Mouse (Mus musculus) heart, embryonic 13.5 days (tissue): ENCODE results near the gene Med16. TPM values are rescaled to one million over a fixed set of nuclear protein-coding genes. Genes with fewer than 3 reads are reported as not detected.

ENCODE experiments used
- ATAC-seq: fragments of 200-750 bp; cut with Nextera tagmentation; 2 replicates; pipeline ENCODE4 v1.8.0; 2017; ENCODE audit warnings: moderate TSS enrichment; ENCODE audit not compliant: insufficient number of reproducible peaks, low FRiP score, low TSS enrichment; ENCODE audit errors: extremely low read depth
- H3K27ac ChIP-seq: fragments of 300-500 bp; sonication (generic); replicated peaks from 2 replicates; pipeline ENCODE4 v1.5.1; 2015; ENCODE audit warnings: moderate library complexity, mild to moderate bottlenecking, inconsistent platforms
- H3K27me3 ChIP-seq: fragments of 300-500 bp; sonication (generic); replicated peaks from 2 replicates; pipeline ENCODE4 v1.6.1; 2015; ENCODE audit warnings: mild to moderate bottlenecking, inconsistent platforms
- H3K36me3 ChIP-seq: fragments of 300-500 bp; sonication (generic); 2 replicates; pipeline ENCODE4 v1.6.1; 2015; ENCODE audit warnings: mild to moderate bottlenecking, inconsistent platforms
- H3K4me1 ChIP-seq: fragments of 300-500 bp; sonication (generic); 2 replicates; pipeline ENCODE4 v1.6.1; 2015; ENCODE audit warnings: inconsistent platforms
- H3K4me2 ChIP-seq: fragments of 300-500 bp; sonication (generic); 2 replicates; pipeline ENCODE4 v1.6.1; 2015; ENCODE audit warnings: inconsistent platforms, mild to moderate bottlenecking, moderate library complexity
- H3K4me3 ChIP-seq: fragments of 300-500 bp; sonication (generic); 2 replicates; pipeline ENCODE4 v1.5.1; 2015; ENCODE audit warnings: moderate library complexity, mild to moderate bottlenecking, inconsistent platforms
- H3K9ac ChIP-seq: fragments of 300-500 bp; sonication (generic); 2 replicates; pipeline ENCODE4 v1.6.1; 2015; ENCODE audit warnings: inconsistent platforms, mild to moderate bottlenecking, moderate library complexity
- H3K9me3 ChIP-seq: fragments of 300-500 bp; sonication (generic); 2 replicates; pipeline ENCODE4 v1.6.1; 2016; ENCODE audit warnings: inconsistent platforms
- WGBS: fragments of 180-500 bp; shearing (Covaris S2); methylation state at CpG from one replicate; pipeline ENCODE4 v1.1.7; 2015; ENCODE audit warnings: mixed read lengths; 5-methylcytosine and 5-hydroxymethylcytosine counted together
- polyA plus RNA-seq: library from polyadenylated mRNA; unstranded; fragments of >200 nt; fragmentation: Nextera tagmentation; extraction: Ambion mirVana; gene quantifications from 2 replicates; pipeline ENCODE4 v1.2.1, GENCODE M21; 2015

The Med16 gene
- polyA plus RNA-seq, 1 experiment from 2014 or later = 42.1 TPM

- 49% methylated on average over 10 of the region's 10 CpGs for WGBS
- no peak overlapping the region for H3K4me2 ChIP-seq
- H3K4me1 ChIP-seq = peaks cover 21% of the 10 kb centered on the region
- H3K27ac ChIP-seq = peak overlapping the region; percentile 10; the same call in 1 of the 2 replicates
- H3K27me3 ChIP-seq = no peaks in the 10 kb centered on the region
- H3K36me3 ChIP-seq = peaks cover 65% of the 10 kb centered on the region
- H3K9ac ChIP-seq = peak overlapping the region; percentile 38; the same call in 1 of the 2 replicates
- H3K9me3 ChIP-seq = no peaks in the 10 kb centered on the region
- ATAC-seq = no peak
- H3K4me3 ChIP-seq = no peak overlapping the region
These were observed 44.2 kb downstream of the Med16 start for GRCm38 (mm10) chr10:79864351-79865188.

DNA sequence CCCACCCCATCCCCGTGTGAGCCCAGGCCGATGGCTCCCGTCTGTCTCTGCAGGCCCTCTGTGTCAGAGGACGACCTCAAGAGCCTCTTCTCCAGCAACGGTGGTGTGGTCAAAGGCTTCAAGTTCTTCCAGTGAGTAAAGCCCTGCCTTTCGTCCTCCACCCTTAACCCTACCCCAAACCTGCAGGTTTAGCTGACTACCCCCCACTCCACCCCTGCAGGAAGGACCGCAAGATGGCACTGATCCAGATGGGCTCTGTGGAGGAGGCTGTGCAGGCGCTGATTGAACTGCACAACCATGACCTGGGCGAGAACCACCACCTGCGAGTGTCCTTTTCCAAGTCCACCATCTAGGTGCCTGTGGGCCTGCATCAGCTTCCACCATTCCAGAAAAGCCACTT is 45.8 kb downstream of the Med16 start:
- ATAC-seq = no peak
- peaks cover 38% of the 10 kb centered on the region for H3K4me1 ChIP-seq
- H3K27me3 ChIP-seq = no peaks in the 10 kb centered on the region
- peaks cover 81% of the 10 kb centered on the region for H3K36me3 ChIP-seq
- no peak overlapping the region for H3K27ac ChIP-seq
- H3K4me3 ChIP-seq = no peak overlapping the region
- no peak overlapping the region for H3K4me2 ChIP-seq
- no peak overlapping the region for H3K9ac ChIP-seq
- WGBS = 69% methylated on average over 10 of the region's 10 CpGs
- H3K9me3 ChIP-seq = no peaks in the 10 kb centered on the region

DNA sequence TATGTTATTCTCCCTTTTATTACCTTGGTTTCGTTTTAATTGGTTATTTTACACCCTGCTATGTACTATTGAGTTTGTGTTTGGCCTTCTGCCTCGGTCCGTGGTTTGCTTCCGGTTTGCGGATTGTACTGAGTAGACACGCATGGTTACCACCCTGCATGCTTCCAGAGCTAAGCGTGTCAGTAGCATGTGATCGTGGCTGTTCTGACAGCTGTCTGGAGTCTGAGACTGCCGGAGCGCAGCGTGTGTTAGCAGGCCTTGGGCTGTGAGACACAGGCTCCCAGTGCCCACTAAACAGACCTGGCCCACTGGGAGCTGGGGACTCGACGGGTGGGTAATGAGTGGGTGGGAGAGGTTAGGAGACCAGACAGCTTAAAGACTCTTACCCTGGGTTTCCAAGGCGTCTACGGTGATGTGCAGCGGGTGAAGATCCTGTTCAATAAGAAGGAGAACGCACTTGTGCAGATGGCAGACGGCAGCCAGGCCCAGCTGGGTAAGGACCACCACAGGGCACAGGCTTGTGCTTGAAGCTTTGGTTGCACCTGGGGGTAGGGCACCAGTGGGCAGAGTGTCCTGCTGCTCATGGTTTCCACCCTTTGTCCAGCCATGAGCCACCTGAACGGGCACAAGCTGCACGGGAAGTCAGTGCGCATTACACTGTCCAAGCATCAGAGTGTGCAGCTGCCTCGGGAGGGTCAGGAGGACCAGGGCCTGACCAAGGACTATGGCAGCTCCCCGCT is 46.5 kb downstream of the Med16 start:
- Histone ChIP-seq H3K4me2 (no peak overlapping the region), H3K9me3 (no peaks in the 10 kb centered on the region), H3K36me3 (peaks cover 88% of the 10 kb centered on the region), H3K4me3 (no peak overlapping the region), H3K27ac (no peak overlapping the region), H3K27me3 (no peaks in the 10 kb centered on the region), H3K4me1 (peaks cover 45% of the 10 kb centered on the region), H3K9ac (no peak overlapping the region)
- ATAC-seq = no peak
- 91% methylated on average over 23 of the region's 23 CpGs for WGBS

- Histone ChIP-seq H3K36me3 (peaks cover 95% of the 10 kb centered on the region), H3K9me3 (no peaks in the 10 kb centered on the region), H3K4me3 (no peak overlapping the region), H3K27me3 (no peaks in the 10 kb centered on the region), H3K4me1 (peaks cover 52% of the 10 kb centered on the region), H3K27ac (no peak overlapping the region), H3K9ac (no peak overlapping the region), H3K4me2 (no peak overlapping the region)
- WGBS = 81% methylated on average over 25 of the region's 25 CpGs
- no peak for ATAC-seq
These were observed 47.3 kb downstream of the Med16 start for GRCm38 (mm10) chr10:79861230-79862048.

DNA sequence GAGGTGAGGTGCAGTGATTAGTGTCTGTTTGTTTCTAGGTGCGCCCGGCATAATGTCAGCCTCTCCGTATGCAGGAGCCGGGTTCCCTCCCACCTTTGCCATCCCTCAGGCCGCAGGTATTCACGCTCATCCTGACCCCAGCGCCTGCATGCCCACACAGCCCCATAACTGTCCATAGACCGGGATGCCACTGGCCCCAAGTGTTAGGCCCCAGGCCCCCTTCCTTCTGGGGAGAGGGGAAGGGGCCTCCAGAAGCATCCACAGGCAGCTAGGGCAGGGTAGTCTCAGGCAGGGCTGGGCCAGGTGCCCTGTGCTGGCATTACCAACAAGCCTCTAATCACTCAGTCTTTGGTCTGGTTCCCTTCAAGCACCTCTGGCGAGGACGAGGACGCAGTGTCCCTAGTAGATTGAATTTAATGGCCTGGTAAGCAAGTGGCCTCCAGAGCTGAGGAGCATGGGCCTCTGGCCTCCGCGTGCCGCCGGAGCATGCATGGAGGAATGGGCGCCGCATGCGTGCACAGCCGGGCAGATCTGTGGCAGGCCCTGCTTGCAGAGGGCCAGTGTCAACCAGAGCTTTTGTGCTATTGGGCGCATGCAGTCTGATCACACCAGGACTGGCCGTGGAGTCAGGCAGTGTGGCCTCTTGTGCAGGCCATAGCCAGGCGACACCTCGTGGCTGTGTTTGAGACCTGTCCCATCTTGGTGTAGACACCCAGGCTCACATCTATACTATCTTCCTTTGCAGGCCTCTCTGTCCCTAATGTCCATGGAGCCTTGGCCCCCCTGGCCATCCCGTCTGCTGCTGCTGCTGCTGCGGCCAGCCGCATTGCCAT is 48.4 kb downstream of the Med16 start:
- peaks cover 54% of the 10 kb centered on the region for H3K4me1 ChIP-seq
- no peaks in the 10 kb centered on the region for H3K9me3 ChIP-seq
- no peak overlapping the region for H3K27ac ChIP-seq
- WGBS = 91% methylated on average over 26 of the region's 26 CpGs
- H3K27me3 ChIP-seq = no peaks in the 10 kb centered on the region
- H3K4me2 ChIP-seq = no peak overlapping the region
- peaks cover 90% of the 10 kb centered on the region for H3K36me3 ChIP-seq
- H3K9ac ChIP-seq = 0 out of 2 replicates have a peak overlapping the region, but pooled peaks have one; percentile 6
- no peak overlapping the region for H3K4me3 ChIP-seq
- ATAC-seq = no peak

GRCm38 (mm10) chr10:79859116-79859515 is 49.6 kb downstream of the Med16 start:
- Histone ChIP-seq H3K9ac (0 out of 2 replicates have a peak overlapping the region, but pooled peaks have one; percentile 93), H3K4me3 (no peak overlapping the region), H3K4me2 (peak overlapping the region; percentile 99), H3K36me3 (peaks cover 79% of the 10 kb centered on the region), H3K9me3 (no peaks in the 10 kb centered on the region), H3K27me3 (no peaks in the 10 kb centered on the region), H3K4me1 (peaks cover 48% of the 10 kb centered on the region), H3K27ac (peak overlapping the region; percentile 100)
- ATAC-seq = no peak
- 80% methylated on average over 11 of the region's 11 CpGs for WGBS

DNA sequence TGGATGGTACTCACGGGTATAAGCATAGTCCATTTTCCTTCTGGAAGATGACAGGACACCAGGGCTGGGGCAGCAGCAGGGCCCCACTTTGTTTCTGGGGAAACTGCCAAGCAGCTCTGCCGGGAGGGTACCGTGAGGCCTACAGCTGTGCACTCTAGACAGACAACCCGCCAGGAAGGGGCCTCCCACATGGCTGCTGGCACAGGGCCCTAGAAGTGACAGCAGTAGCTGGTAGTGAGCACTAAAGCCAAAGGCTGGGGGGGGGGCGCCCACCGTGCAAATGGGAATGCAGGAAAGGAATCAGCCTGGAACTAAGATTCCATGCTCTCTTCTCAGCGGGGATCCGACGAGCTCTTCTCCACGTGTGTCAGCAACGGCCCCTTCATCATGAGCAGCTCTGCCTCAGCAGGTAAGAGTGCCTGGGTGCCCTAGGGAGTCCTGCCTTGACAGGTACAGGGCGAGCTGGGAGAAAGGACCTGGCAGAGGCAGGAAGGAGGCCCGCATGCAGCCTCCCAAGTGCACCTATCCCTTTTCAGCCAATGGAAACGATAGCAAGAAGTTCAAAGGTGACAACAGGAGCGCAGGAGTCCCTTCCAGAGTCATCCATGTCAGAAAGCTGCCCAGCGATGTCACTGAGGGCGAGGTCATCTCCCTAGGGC is 50.2 kb downstream of the Med16 start:
- no peaks in the 10 kb centered on the region for H3K9me3 ChIP-seq
- peak overlapping the region; percentile 93 for H3K9ac ChIP-seq
- H3K4me3 ChIP-seq = peak overlapping the region; percentile 83
- no peaks in the 10 kb centered on the region for H3K27me3 ChIP-seq
- no peak for ATAC-seq
- peaks cover 74% of the 10 kb centered on the region for H3K36me3 ChIP-seq
- H3K27ac ChIP-seq = peak overlapping the region; percentile 100
- peak overlapping the region; percentile 99 for H3K4me2 ChIP-seq
- H3K4me1 ChIP-seq = peaks cover 51% of the 10 kb centered on the region
- 36% methylated on average over 17 of the region's 17 CpGs for WGBS

DNA sequence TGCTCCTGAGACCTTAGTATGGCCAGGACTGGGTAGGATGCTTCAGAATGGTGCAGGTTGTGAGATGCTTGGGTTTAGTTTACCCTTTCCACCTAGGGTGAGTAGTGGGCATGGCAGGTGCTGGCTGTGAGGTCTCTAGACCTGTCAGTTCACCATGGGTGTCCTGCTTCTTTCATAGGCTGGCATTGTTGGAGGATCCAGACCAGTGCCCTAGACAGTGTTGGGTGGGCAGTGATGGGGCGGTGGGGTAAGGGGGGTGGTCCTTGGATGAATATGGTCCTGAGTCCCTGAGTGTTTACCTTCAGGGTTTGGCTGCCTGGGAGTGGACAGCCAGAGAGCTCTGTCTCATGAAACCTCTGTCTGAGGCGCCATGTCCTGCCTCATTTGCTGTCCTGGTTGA is 50.8 kb downstream of the Med16 start:
- H3K4me2 ChIP-seq = peak overlapping the region; percentile 99
- H3K9me3 ChIP-seq = no peaks in the 10 kb centered on the region
- H3K4me1 ChIP-seq = peaks cover 55% of the 10 kb centered on the region
- no peak for ATAC-seq
- peaks cover 67% of the 10 kb centered on the region for H3K36me3 ChIP-seq
- H3K27ac ChIP-seq = peak overlapping the region; percentile 100
- H3K9ac ChIP-seq = peak overlapping the region; percentile 93
- H3K4me3 ChIP-seq = peak overlapping the region; percentile 83
- no peaks in the 10 kb centered on the region for H3K27me3 ChIP-seq
- WGBS = 69% methylated on average over 2 of the region's 2 CpGs

DNA sequence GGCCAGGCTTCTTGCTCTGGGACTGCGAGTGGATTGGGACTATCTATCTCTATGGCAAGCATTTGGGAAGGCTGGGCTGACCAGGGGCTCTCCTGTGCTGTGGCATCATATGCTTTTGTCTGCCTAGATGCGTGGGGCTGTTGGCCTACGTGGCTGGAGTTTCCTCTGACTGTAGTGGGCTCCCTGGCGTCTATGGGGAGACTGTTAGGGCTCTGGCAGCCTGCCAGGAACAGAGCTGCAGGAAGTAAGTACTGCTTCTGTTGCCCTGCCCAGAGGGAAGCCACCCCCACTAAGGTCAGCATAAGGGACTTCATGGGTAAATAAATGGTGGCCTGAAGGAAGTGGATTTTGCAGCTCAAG is 51.3 kb downstream of the Med16 start:
- Histone ChIP-seq H3K4me1 (peaks cover 60% of the 10 kb centered on the region), H3K4me3 (peak overlapping the region; percentile 83), H3K27ac (peak overlapping the region; percentile 100), H3K9ac (peak overlapping the region; percentile 93), H3K36me3 (peaks cover 62% of the 10 kb centered on the region), H3K4me2 (peak overlapping the region; percentile 99), H3K9me3 (no peaks in the 10 kb centered on the region), H3K27me3 (no peaks in the 10 kb centered on the region)
- ATAC-seq = no peak
- WGBS = 14% methylated on average over 4 of the region's 4 CpGs
